Comparison of ENCODE assay signal across 21 mouse cellular contexts in the genomic region with DNA sequence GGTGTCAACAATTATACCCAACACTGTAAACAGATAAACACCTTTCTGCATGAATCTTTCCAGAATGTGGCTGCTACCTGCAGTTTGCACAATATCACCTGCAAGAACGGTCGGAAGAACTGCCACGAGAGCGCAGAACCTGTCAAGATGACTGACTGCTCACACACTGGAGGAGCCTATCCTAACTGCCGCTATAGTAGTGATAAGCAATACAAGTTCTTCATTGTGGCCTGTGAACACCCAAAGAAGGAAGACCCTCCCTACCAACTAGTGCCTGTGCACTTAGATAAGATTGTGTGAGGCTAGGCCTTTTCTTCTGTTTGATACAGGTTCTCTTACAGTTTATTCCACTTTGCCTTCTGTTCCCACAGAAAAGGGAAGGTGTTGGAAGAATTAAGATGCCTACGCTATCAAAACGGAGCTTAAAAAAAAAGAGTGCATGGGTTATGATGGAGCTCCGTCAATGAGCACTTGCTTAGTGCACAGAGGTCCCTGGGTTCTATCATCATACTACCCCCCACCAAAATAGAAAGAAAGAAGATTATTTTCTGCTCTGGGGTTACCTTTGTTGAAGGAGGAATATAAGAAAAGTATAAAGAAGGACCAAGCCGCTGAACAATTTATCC. TPM values are rescaled to one million over a fixed set of nuclear protein-coding genes. Genes with fewer than 3 reads are reported as not detected.
DNase-seq lines count a peak whose midpoint lies in the region; ATAC-seq lines count a peak whose summit lies in the region.
"Had no signal": no experiment of that assay in that cellular context is flagged by ENCODE, and none has a peak within 500 bp of the region (broad histone marks: within the 10 kb centered on the region; RNA-seq: fewer than 3 reads in every experiment).

No protein-coding gene starts in this region.

- H3K9me3 ChIP-seq in heart, embryonic 12.5 days (replicated peaks): no peaks in the 10 kb centered on the region; the same call in 1 of the 2 replicates
- peaks cover 2% of the 10 kb centered on the region; the same call in 1 of the 2 replicates for H3K9me3 ChIP-seq in megakaryocyte, embryonic 14.5 days
- H3K9me3 ChIP-seq in hindbrain, embryonic 12.5 days (replicated peaks): 0 out of 2 replicates have a peak, but pooled peaks cover 3% of the 10 kb centered on the region
- H3K9me3 ChIP-seq: lung, embryonic 15.5 days had no signal

- no peak overlapping the region for H3K4me3 ChIP-seq in heart, embryonic 12.5 days
- peak overlapping the region; percentile 83 for H3K4me3 ChIP-seq in megakaryocyte, embryonic 14.5 days (replicated peaks)
- H3K4me3 ChIP-seq in hindbrain, embryonic 12.5 days: no peak overlapping the region
- H3K4me3 ChIP-seq: embryonic facial prominence, embryonic 15.5 days; lung, embryonic 15.5 days had no signal

- H3K4me1 ChIP-seq in heart, embryonic 12.5 days (replicated peaks): peaks cover 12% of the 10 kb centered on the region; the same call in 1 of the 2 replicates
- peaks cover 54% of the 10 kb centered on the region for H3K4me1 ChIP-seq in megakaryocyte, embryonic 14.5 days
- no peaks in the 10 kb centered on the region for H3K4me1 ChIP-seq in hindbrain, embryonic 12.5 days
- H3K4me1 ChIP-seq: embryonic facial prominence, embryonic 15.5 days; lung, embryonic 15.5 days had no signal

- no peak overlapping the region for H3K27ac ChIP-seq in heart, embryonic 12.5 days (ENCODE audit: poor library complexity, severe bottlenecking)
- H3K27ac ChIP-seq in hindbrain, embryonic 12.5 days: no peak overlapping the region
- H3K27ac ChIP-seq: embryonic facial prominence, embryonic 15.5 days; hindbrain, postnatal 0 days; kidney, postnatal 0 days; lung, embryonic 15.5 days had no signal

- DNase-seq in heart, adult 8-10 months (ENCODE audit: low spot score): no peak
- DNase-seq in MEL-GATA-1-ER (ENCODE audit: extremely low read depth, low read depth) (peak; percentile 97), liver (peak; percentile 75)
- no peak for DNase-seq in lung, postnatal 36 days
- DNase-seq: adrenal gland, postnatal 10 days; gastrocnemius, postnatal 10 days; layer of hippocampus, adult 9-11 months; midbrain, embryonic 14.5 days; right cerebral cortex, postnatal 25 days had no signal

- no peak overlapping the region for H3K9ac ChIP-seq in heart, embryonic 12.5 days
- H3K9ac ChIP-seq in hindbrain, embryonic 12.5 days: no peak overlapping the region
- H3K9ac ChIP-seq: embryonic facial prominence, embryonic 15.5 days; lung, embryonic 15.5 days had no signal

- no peak for ATAC-seq in heart, embryonic 12.5 days (ENCODE audit: insufficient number of reproducible peaks, low FRiP score)
- no peak for ATAC-seq in hindbrain, embryonic 12.5 days (ENCODE audit: low FRiP score)
- no peak for ATAC-seq in cerebellum, adult (ENCODE audit: insufficient number of reproducible peaks, low FRiP score, low TSS enrichment)
- ATAC-seq: forebrain, embryonic 16.5 days; hindbrain, postnatal 0 days had no signal

- WGBS in heart, embryonic 12.5 days: 46% methylated on average over 9 of the region's 9 CpGs
- WGBS in hindbrain, embryonic 12.5 days: 88% methylated on average over 9 of the region's 9 CpGs

- no peaks in the 10 kb centered on the region for H3K36me3 ChIP-seq in heart, embryonic 12.5 days
- H3K36me3 ChIP-seq in megakaryocyte, embryonic 14.5 days (replicated peaks; ENCODE audit: low read length): no peaks in the 10 kb centered on the region
- H3K36me3 ChIP-seq in hindbrain, embryonic 12.5 days: no peaks in the 10 kb centered on the region
- H3K36me3 ChIP-seq: embryonic facial prominence, embryonic 15.5 days; lung, embryonic 15.5 days had no signal

- no peaks in the 10 kb centered on the region for H3K27me3 ChIP-seq in heart, embryonic 12.5 days (replicated peaks)
- H3K27me3 ChIP-seq in megakaryocyte, embryonic 14.5 days (replicated peaks): no peaks in the 10 kb centered on the region
- no peaks in the 10 kb centered on the region for H3K27me3 ChIP-seq in hindbrain, embryonic 12.5 days
- H3K27me3 ChIP-seq: embryonic facial prominence, embryonic 15.5 days; lung, embryonic 15.5 days had no signal

- peak overlapping the region; percentile 6; the same call in 1 of the 2 replicates for H3K4me2 ChIP-seq in heart, embryonic 12.5 days
- no peak overlapping the region for H3K4me2 ChIP-seq in hindbrain, embryonic 12.5 days (replicated peaks)
- H3K4me2 ChIP-seq: embryonic facial prominence, embryonic 15.5 days; lung, embryonic 15.5 days had no signal

RNA-seq across cellular contexts. Expression of gene Rnase6, which starts 6.7 kb away (rescaled TPM):
- 0.29 TPM in 1 of 2 replicates, not detected in the other for polyA plus RNA-seq in heart, embryonic 12.5 days (2016; fragmentation: Nextera tagmentation; extraction: Ambion mirVana)
- total RNA-seq in heart, adult 8-10 months (2022): under 1 TPM; 0.16 to 0.63 (median 0.33) TPM
- 0.23 TPM in 1 of 2 replicates, not detected in the other for polyA plus RNA-seq in megakaryocyte, embryonic 14.5 days (2012; ENCODE audit: insufficient read depth, low replicate concordance)
- polyA plus RNA-seq in hindbrain, embryonic 12.5 days (2016; fragmentation: Nextera tagmentation; extraction: Ambion mirVana): 0.46 TPM in 1 of 2 replicates, not detected in the other

RNA-seq across cellular contexts. Expression of gene Rnase1, which starts 16.2 kb away (rescaled TPM):
- polyA plus RNA-seq in heart, embryonic 12.5 days (2016; fragmentation: Nextera tagmentation; extraction: Ambion mirVana): 0.19 TPM in 1 of 2 replicates, not detected in the other
- total RNA-seq in heart, adult 8-10 months (2022): 1 to 10 TPM in 2 of 4 experiments, under 1 TPM in 1, not detected in 1; 0.29 to 1.4 (median 1.3) TPM
- polyA plus RNA-seq in megakaryocyte, embryonic 14.5 days (2012; ENCODE audit: insufficient read depth, low replicate concordance): not detected in 2 replicates
- 0.72 TPM in 1 of 2 replicates, not detected in the other for polyA plus RNA-seq in hindbrain, embryonic 12.5 days (2016; fragmentation: Nextera tagmentation; extraction: Ambion mirVana)
- total RNA-seq: adrenal gland, postnatal 10 days; gastrocnemius, postnatal 10 days had no signal
- polyA plus RNA-seq: forebrain, embryonic 16.5 days; midbrain, embryonic 14.5 days had no signal

RNA-seq across cellular contexts. Expression of gene Eddm3b, which starts 16.2 kb away (rescaled TPM):
- polyA plus RNA-seq in heart, embryonic 12.5 days (2016; fragmentation: Nextera tagmentation; extraction: Ambion mirVana): not detected in 2 replicates
- total RNA-seq in heart, adult 8-10 months (2022): not detected
- not detected in 2 replicates for polyA plus RNA-seq in megakaryocyte, embryonic 14.5 days (2012; ENCODE audit: insufficient read depth, low replicate concordance)
- polyA plus RNA-seq in hindbrain, embryonic 12.5 days (2016; fragmentation: Nextera tagmentation; extraction: Ambion mirVana): not detected in 2 replicates
- total RNA-seq: adrenal gland, postnatal 10 days; gastrocnemius, postnatal 10 days; hindbrain, postnatal 0 days; left cerebral cortex, postnatal 25 days had no signal
- polyA plus RNA-seq: cortical plate, adult 2 months; embryonic facial prominence, embryonic 15.5 days; forebrain, embryonic 16.5 days; heart, embryonic 16.5 days; hindbrain, postnatal 0 days; lung, embryonic 15.5 days; midbrain, embryonic 14.5 days had no signal

RNA-seq across cellular contexts. Expression of gene Rnase2b, which starts 31.6 kb away (rescaled TPM):
- not detected in 2 replicates for polyA plus RNA-seq in heart, embryonic 12.5 days (2016; fragmentation: Nextera tagmentation; extraction: Ambion mirVana)
- total RNA-seq in heart, adult 8-10 months (2022): not detected
- not detected in 2 replicates for polyA plus RNA-seq in megakaryocyte, embryonic 14.5 days (2012; ENCODE audit: insufficient read depth, low replicate concordance)
- polyA plus RNA-seq in hindbrain, embryonic 12.5 days (2016; fragmentation: Nextera tagmentation; extraction: Ambion mirVana): not detected in 2 replicates
- total RNA-seq: adrenal gland, postnatal 10 days; gastrocnemius, postnatal 10 days; hindbrain, postnatal 0 days; left cerebral cortex, postnatal 25 days had no signal
- polyA plus RNA-seq: cortical plate, adult 2 months; embryonic facial prominence, embryonic 15.5 days; forebrain, embryonic 16.5 days; heart, embryonic 16.5 days; hindbrain, postnatal 0 days; kidney, postnatal 0 days; lung, embryonic 15.5 days; midbrain, embryonic 14.5 days had no signal

RNA-seq across cellular contexts. Expression of gene Ang, which starts 39.5 kb away (rescaled TPM):
- polyA plus RNA-seq in heart, embryonic 12.5 days (2016; fragmentation: Nextera tagmentation; extraction: Ambion mirVana): 2.0 and 3.2 TPM in 2 replicates
- 1 to 10 TPM; 3.6 to 9.2 (median 4.9) TPM for total RNA-seq in heart, adult 8-10 months (2022)
- not detected in 2 replicates for polyA plus RNA-seq in megakaryocyte, embryonic 14.5 days (2012; ENCODE audit: insufficient read depth, low replicate concordance)
- 3.7 and 4.4 TPM in 2 replicates for polyA plus RNA-seq in hindbrain, embryonic 12.5 days (2016; fragmentation: Nextera tagmentation; extraction: Ambion mirVana)

Comparison
In these comparisons a context has a peak if more than half of its experiments do, and no peak if none do; other contexts are left out.
1. DNase-seq: peak in MEL-GATA-1-ER (single experiment) and liver (single experiment); none in heart, adult 8-10 months (single experiment) and lung, postnatal 36 days (single experiment).